Mouse (Mus musculus): Measurements from ENCODE around the gene Degs1. TPM values are rescaled to one million over a fixed set of nuclear protein-coding genes. Genes with fewer than 3 reads are reported as not detected.
A peak's percentile ranks its signal among the peaks of the same experiment; 100 is the strongest.

Gene Degs1
- total RNA-seq (2021), result 10 to 100 TPM; 50.3 to 54.1 TPM
- 51.0 and 98.3 TPM in 2 replicates for polyA plus RNA-seq (2012; rRNA removed)
- long read RNA-seq, transcript Degs1-201 (3 exons, 2,048 nt), result major isoform, 68 of 79 reads
- long read RNA-seq, partial matches to known transcripts, result 1 of 79 reads
- long read RNA-seq, other reads (novel, unspliced or antisense), result 9 of 79 reads

DNA sequence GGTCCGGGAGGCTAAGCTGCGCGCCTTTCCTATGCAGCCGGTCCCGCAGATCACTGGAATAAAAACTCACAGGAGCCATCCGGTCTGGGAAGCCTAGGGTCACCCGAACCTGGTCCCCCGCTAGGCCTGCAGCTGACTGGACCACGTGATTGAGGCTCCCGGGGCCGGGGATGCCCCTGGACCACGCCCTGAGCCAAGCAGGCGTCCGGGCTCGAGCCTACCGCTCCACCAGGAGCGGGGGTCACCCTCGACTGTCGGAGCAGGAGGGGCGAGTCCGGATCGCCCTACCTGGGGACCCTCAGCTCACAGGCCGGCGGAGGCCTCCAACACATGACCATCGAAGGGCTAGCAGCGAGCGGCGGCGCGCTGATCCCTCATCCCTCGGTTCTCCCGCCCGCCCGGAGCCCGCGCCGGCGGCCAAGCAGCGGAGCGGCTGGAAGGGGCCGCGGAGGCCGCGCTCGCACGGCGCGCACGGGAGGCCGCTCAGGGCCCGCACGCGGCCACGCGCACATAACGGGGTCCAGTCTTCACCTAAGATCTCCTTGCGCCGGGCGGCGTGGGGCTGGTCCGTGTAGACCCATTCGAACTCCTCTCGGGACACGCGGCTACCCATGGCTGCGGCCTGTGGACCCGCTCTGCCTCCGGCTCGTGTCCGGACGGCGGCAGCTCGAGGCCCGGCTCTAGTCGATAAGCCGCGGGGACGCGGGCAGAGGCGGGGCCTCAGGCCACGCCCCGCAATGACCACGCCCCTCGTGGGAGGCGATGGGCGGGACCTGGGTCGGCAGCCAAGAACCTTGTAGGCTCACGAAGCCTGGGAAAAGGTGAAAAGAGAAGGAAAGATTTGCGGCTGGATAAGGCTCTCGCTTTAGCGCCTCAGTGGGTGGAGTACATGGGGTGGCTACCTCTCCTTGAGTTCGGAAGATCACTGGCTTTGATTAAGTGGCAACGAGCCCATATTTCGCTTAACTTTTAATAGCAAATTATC, at the start of gene Degs1:
Gene Degs1 (minus strand): TSS at position 714 of the 985 bp plus-strand sequence.
- Histone ChIP-seq H3K4me1 (ENCODE audit: control insufficient read depth, insufficient read depth, low read length) (peaks cover 7% of the 10 kb centered on the region), H3K36me3 (ENCODE audit: control insufficient read depth, insufficient read depth, low read length) (peaks cover 3% of the 10 kb centered on the region), H3K27ac (peak within 1 kb of the TSS; percentile 86), H3K4me3 (peak within 1 kb of the TSS; percentile 74), H3K9ac (ENCODE audit: low read depth, low read length) (peak within 1 kb of the TSS; percentile 92), H3K27me3 (ENCODE audit: control insufficient read depth, insufficient read depth, low read length) (no peaks in the 10 kb centered on the region), H3K79me2 (replicated peaks; ENCODE audit: control insufficient read depth, insufficient read depth, low read length) (0 out of 2 replicates have a peak, but pooled peaks cover 2% of the 10 kb centered on the region)
- intact Hi-C loops (cut with DNase I), result loop anchor here (2.0 to 10.0 kb wide), 2 partner anchors 58 to 122 kb away; partner anchors contain the start of genes Fbxo28 and Trp53bp2
- TF ChIP-seq POLR2A (IDR thresholded peaks at IDR 0.05; ENCODE audit: insufficient read depth, low read depth, low read length), result peak; percentile 94
- TF ChIP-seq CTCF (IDR thresholded peaks at IDR 0.05), result no peak
- WGBS, result under 1% methylated on average over 91 of the region's 94 CpGs
- DNase-seq, result peak; percentile 97 to 100

DNA sequence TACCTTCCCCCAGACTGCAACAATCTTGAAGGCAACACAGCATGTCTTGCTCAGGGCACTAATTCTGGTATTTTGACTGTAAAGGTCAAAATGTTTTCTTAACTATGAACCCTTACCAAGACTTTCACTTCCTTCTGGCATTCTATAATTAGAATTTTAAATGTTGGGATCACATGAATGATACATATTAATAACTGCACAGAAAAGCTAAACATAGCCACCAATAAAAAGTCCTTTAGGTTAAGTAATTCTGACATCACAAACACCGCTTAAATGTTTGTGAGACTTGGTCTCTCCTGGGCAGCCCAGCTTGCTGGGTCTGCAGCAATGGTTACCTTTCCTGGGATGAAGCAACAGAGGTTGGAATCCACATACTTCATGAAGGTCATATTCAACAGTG, 43.3 kb upstream of the Degs1 start:
- H3K4me1 ChIP-seq (ENCODE audit: control insufficient read depth, insufficient read depth, low read length), result no peaks in the 10 kb centered on the region; the same call in 1 of the 2 replicates
- no peak for DNase-seq
- H3K27me3 ChIP-seq (ENCODE audit: control insufficient read depth, insufficient read depth, low read length), result no peaks in the 10 kb centered on the region
- no peak overlapping the region for H3K27ac ChIP-seq
- no peaks in the 10 kb centered on the region for H3K79me2 ChIP-seq (replicated peaks; ENCODE audit: control insufficient read depth, insufficient read depth, low read length)
- no peak overlapping the region for H3K4me3 ChIP-seq
- no peak for TF ChIP-seq POLR2A (IDR thresholded peaks at IDR 0.05; ENCODE audit: insufficient read depth, low read depth, low read length)
- TF ChIP-seq EP300 (IDR thresholded peaks at IDR 0.05; ENCODE audit: insufficient read depth, low read depth, low read length), result no peak
- TF ChIP-seq CTCF (IDR thresholded peaks at IDR 0.05), result no peak
- no peak overlapping the region for H3K9ac ChIP-seq (ENCODE audit: low read depth, low read length)
- WGBS, result 93% methylated on average over 1 of the region's 1 CpGs
- peaks cover 12% of the 10 kb centered on the region for H3K36me3 ChIP-seq (ENCODE audit: control insufficient read depth, insufficient read depth, low read length)
- intact Hi-C loops (cut with DNase I), result no loop called here

DNA sequence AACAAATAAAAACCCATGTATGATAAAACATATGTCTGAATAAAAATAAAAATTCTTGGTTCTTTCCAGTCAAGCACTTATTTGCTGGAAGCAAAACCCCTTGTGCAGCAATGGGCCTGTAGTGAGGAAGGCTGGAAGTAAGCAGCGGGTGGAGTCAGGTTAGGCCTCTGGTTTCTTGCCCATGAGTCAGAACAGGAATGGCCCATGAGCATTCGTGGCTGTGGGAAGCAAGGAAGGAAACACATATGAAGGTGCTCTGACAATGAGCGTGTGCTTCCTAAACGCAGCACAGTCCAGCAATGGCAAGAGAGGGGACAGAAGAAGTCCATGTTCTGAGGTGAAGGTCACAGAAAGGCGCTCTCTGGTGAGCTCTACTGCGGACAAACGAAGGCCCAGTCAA, 41.9 kb upstream of the Degs1 start:
- Histone ChIP-seq H3K9ac (ENCODE audit: low read depth, low read length) (no peak overlapping the region), H3K36me3 (ENCODE audit: control insufficient read depth, insufficient read depth, low read length) (peaks cover 8% of the 10 kb centered on the region), H3K4me3 (no peak overlapping the region), H3K27ac (no peak overlapping the region), H3K79me2 (replicated peaks; ENCODE audit: control insufficient read depth, insufficient read depth, low read length) (no peaks in the 10 kb centered on the region), H3K4me1 (ENCODE audit: control insufficient read depth, insufficient read depth, low read length) (no peaks in the 10 kb centered on the region; the same call in 1 of the 2 replicates), H3K27me3 (ENCODE audit: control insufficient read depth, insufficient read depth, low read length) (no peaks in the 10 kb centered on the region)
- intact Hi-C loops (cut with DNase I), result no loop called here
- no peak for DNase-seq
- 80% methylated on average over 7 of the region's 7 CpGs for WGBS
- TF ChIP-seq CTCF (IDR thresholded peaks at IDR 0.05) (no peak), EP300 (IDR thresholded peaks at IDR 0.05; ENCODE audit: insufficient read depth, low read depth, low read length) (no peak), POLR2A (IDR thresholded peaks at IDR 0.05; ENCODE audit: insufficient read depth, low read depth, low read length) (no peak)

DNA sequence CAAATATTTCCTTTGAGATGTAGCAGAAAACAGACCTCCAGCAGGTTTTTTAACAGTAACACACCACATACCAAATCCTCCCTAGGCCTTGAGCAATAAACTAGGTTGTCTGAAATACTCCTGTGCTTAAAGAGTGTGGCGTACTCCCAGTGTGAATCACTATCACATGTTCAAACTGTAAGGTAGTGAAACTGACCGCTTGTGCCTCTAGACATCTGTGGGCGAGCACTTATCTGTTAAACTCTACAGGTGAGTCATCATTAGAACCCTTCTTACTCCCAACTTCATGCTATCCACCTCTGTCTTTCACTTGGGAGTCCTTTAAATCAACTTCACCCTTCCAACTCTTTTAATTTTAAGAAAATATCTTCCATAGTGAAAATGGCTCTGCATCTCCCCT, 40.5 kb upstream of the Degs1 start:
- intact Hi-C loops (cut with DNase I), result no loop called here
- no peak overlapping the region for H3K27ac ChIP-seq
- TF ChIP-seq EP300 (IDR thresholded peaks at IDR 0.05; ENCODE audit: insufficient read depth, low read depth, low read length) (no peak), CTCF (IDR thresholded peaks at IDR 0.05) (no peak), POLR2A (IDR thresholded peaks at IDR 0.05; ENCODE audit: insufficient read depth, low read depth, low read length) (no peak)
- H3K4me3 ChIP-seq, result no peak overlapping the region
- DNase-seq, result no peak
- no peak overlapping the region for H3K9ac ChIP-seq (ENCODE audit: low read depth, low read length)
- no peaks in the 10 kb centered on the region for H3K79me2 ChIP-seq (replicated peaks; ENCODE audit: control insufficient read depth, insufficient read depth, low read length)
- H3K36me3 ChIP-seq (ENCODE audit: control insufficient read depth, insufficient read depth, low read length), result peaks cover 8% of the 10 kb centered on the region
- H3K4me1 ChIP-seq (ENCODE audit: control insufficient read depth, insufficient read depth, low read length), result no peaks in the 10 kb centered on the region; the same call in 1 of the 2 replicates
- 96% methylated on average over 3 of the region's 3 CpGs for WGBS
- no peaks in the 10 kb centered on the region for H3K27me3 ChIP-seq (ENCODE audit: control insufficient read depth, insufficient read depth, low read length)

DNA sequence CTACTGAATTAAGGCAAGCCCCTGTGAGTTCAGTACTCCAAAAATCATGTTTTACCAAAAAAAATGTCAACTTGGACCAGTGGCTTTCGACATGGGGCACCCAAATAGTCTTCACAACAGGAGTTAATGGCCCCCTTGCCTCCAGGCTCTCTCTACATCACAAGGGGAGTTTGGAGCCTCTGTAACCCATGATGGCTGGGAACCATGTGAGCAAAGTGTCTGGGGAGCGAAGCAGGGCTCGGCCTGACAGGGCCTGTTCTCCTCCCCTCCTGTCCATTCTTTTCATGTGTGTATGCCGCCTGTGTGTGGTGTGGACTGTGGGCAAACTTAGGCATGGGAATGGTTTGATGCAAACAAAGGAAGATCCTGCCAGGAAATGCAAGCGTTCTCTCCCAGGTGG, 31.6 kb upstream of the Degs1 start:
- no peak for DNase-seq
- no peaks in the 10 kb centered on the region; the same call in 1 of the 2 replicates for H3K36me3 ChIP-seq (ENCODE audit: control insufficient read depth, insufficient read depth, low read length)
- TF ChIP-seq POLR2A (IDR thresholded peaks at IDR 0.05; ENCODE audit: insufficient read depth, low read depth, low read length) (no peak), CTCF (IDR thresholded peaks at IDR 0.05) (no peak), EP300 (IDR thresholded peaks at IDR 0.05; ENCODE audit: insufficient read depth, low read depth, low read length) (no peak)
- no peak overlapping the region for H3K9ac ChIP-seq (ENCODE audit: low read depth, low read length)
- no peaks in the 10 kb centered on the region for H3K4me1 ChIP-seq (ENCODE audit: control insufficient read depth, insufficient read depth, low read length)
- no peak overlapping the region for H3K27ac ChIP-seq
- H3K79me2 ChIP-seq (replicated peaks; ENCODE audit: control insufficient read depth, insufficient read depth, low read length), result no peaks in the 10 kb centered on the region
- 96% methylated on average over 5 of the region's 5 CpGs for WGBS
- H3K27me3 ChIP-seq (ENCODE audit: control insufficient read depth, insufficient read depth, low read length), result no peaks in the 10 kb centered on the region
- no peak overlapping the region for H3K4me3 ChIP-seq
- intact Hi-C loops (cut with DNase I), result no loop called here

Measured in heart, adult 2 months (tissue).